Mouse (Mus musculus): Measurements from ENCODE around the gene Tmem59. TPM values are rescaled to one million over a fixed set of nuclear protein-coding genes. Genes with fewer than 3 reads are reported as not detected.

Tmem59 gene
- polyA plus RNA-seq, 1 experiment from 2014 or later: 391 TPM

DNA sequence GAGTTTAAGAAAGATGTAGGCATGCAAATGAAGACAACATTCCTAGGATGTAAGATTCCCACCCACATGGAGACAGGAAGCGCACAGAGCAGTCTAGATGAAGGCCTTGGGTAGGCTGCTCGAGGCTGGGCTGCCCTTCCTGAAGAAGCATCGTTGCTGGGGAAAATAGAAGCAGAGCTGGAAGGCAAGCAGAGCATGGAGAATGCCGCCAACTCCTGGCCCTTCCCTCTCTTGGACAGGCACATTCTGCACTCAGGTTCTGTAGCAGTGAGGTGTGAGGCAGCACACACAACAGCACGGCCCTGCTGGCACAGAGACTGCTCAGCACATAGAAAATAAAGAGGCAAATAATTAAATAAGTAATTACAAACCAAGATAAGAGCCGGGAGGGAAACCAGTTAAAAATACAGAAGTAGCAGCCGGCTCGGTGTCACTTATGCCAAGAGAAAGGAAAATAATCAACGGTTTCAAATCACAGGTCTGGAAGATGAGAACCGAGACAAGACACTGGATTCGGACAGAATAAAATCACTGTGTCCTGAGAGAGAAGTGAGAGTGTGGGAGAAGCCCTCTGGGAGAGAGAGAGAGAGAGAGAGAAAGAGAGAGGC lies 18.9 kb upstream of the Tmem59 start:
- no peak overlapping the region for H3K27ac ChIP-seq (replicated peaks)
- H3K4me3 ChIP-seq: no peak overlapping the region
- no peaks in the 10 kb centered on the region for H3K9me3 ChIP-seq
- H3K4me2 ChIP-seq (replicated peaks): no peak overlapping the region
- H3K4me1 ChIP-seq: peaks cover 2% of the 10 kb centered on the region
- H3K36me3 ChIP-seq: peaks cover 5% of the 10 kb centered on the region; the same call in 1 of the 2 replicates
- no peak overlapping the region for H3K9ac ChIP-seq (replicated peaks)
- no peaks in the 10 kb centered on the region for H3K27me3 ChIP-seq
- no peak for ATAC-seq (replicated peaks)
- WGBS: 88% methylated on average over 11 of the region's 11 CpGs

DNA sequence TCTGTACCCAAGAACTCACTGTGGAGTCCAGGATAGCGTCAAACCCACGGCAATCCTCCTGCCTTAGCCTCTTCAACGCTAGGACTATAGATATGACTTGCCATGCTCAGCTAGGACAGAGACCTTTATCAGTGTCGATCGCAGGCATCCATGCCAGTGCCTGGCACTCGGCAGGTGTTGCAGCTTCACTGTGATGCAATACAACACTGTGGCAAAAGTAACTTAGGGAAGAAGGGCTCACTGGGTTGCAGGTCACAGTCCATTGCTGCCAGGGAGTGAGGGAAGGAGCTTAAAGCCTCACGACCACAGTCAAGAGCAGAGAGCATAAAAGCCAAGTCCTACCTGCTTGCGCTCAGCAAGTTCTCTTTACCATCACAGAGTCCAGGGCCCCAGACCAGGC lies 18.0 kb upstream of the Tmem59 start:
- 92% methylated on average over 8 of the region's 8 CpGs for WGBS
- Histone ChIP-seq H3K9ac (replicated peaks) (no peak overlapping the region), H3K4me3 (no peak overlapping the region), H3K4me2 (replicated peaks) (no peak overlapping the region), H3K27ac (replicated peaks) (no peak overlapping the region), H3K36me3 (peaks cover 5% of the 10 kb centered on the region; the same call in 1 of the 2 replicates), H3K9me3 (no peaks in the 10 kb centered on the region), H3K27me3 (no peaks in the 10 kb centered on the region), H3K4me1 (peaks cover 4% of the 10 kb centered on the region)
- no peak for ATAC-seq (replicated peaks)

DNA sequence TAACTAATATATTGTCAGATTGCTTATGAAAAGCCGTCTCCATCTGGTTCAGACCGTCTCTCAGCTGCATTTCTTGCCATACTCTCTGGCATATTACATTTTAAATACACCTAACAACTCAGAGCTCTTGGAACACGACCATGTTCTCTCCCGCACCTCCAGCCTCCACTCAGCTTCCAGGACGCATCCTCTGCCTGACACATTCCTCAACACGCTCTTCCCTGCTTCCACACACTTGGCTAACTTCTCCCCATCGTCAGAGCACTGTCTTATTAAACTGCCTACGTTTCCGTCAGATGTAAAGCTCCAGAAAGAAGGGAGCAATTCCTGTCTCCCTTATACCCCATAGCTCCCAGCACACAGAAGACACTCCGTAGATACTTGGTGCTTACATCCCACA lies 14.9 kb upstream of the Tmem59 start:
- WGBS: 79% methylated on average over 10 of the region's 10 CpGs
- ATAC-seq (replicated peaks): peak; percentile 46; the same call in 1 of the 2 replicates

DNA sequence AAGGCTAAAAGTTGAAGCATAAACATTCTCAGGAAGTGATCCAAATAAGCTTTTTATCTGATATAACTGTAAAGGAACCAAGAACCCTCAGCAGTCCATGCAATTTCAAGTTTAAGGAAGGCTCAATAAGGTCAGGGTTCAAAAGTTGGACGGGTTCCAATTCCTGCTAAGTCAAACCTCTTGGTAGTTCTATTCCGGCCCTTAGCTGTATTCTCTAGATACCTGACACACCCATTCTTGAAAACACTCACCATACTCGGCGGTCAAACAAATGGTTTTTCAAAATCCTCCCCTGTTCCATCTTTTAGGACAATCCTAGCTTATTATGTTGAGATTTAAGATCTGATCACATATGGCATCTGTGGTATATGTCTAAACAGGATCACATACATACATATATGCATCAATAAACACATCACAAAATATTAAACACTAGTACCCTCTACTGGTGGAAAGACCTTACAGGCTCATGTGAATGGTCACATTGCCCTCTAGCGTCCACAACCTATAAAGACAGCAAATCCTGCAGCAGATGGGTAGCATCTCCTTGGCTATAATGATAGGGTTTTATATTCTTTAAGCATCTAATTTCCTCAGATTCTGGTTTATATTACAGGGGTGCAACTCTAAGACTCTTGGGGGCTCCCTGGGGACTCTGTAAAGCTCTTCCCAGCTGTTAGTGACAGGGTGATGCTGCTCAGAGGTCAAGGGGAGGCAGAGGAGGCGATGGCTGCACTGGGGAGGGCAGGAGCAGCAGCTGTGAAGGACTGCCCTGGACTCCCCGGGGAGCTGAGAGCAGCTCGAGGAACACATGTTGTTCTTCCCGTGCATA lies 14.2 kb upstream of the Tmem59 start:
- peak; percentile 82 for ATAC-seq (replicated peaks)
- H3K9ac ChIP-seq (replicated peaks): no peak overlapping the region
- H3K36me3 ChIP-seq: peaks cover 4% of the 10 kb centered on the region; the same call in 1 of the 2 replicates
- peaks cover 4% of the 10 kb centered on the region for H3K4me1 ChIP-seq
- no peak overlapping the region for H3K4me3 ChIP-seq
- H3K4me2 ChIP-seq (replicated peaks): no peak overlapping the region
- no peaks in the 10 kb centered on the region for H3K27me3 ChIP-seq
- no peaks in the 10 kb centered on the region for H3K9me3 ChIP-seq
- WGBS: 45% methylated on average over 9 of the region's 9 CpGs
- peak overlapping the region; percentile 43 for H3K27ac ChIP-seq (replicated peaks)

More for the DNA sequence above, 14.9 kb upstream of the Tmem59 start:
- Histone ChIP-seq H3K4me1 (peaks cover 4% of the 10 kb centered on the region), H3K9me3 (no peaks in the 10 kb centered on the region), H3K4me3 (no peak overlapping the region), H3K9ac (replicated peaks) (no peak overlapping the region), H3K27ac (replicated peaks) (peak overlapping the region; percentile 41), H3K27me3 (no peaks in the 10 kb centered on the region), H3K4me2 (replicated peaks) (no peak overlapping the region), H3K36me3 (peaks cover 8% of the 10 kb centered on the region)

DNA sequence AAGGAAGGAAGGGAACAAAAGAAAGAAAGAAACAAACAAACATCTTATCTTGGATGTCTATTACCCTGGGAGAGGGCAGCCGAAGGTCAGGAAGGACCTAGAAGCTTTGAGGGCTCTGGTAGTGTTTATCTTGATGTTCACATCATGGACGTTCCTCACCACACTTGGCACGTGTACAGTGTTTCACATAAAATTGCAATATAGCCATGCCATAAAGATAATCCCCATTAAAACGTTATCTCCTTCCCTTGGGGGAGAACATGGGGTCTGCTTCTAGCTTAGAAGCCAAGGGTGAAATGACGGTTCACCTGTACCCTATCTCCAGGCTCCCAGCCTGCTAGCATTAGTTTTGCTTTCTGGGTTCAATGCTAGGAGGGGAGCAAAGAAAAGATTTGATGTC lies 11.5 kb upstream of the Tmem59 start:
- H3K4me2 ChIP-seq (replicated peaks): no peak overlapping the region
- peaks cover 4% of the 10 kb centered on the region for H3K4me1 ChIP-seq
- H3K9ac ChIP-seq (replicated peaks): no peak overlapping the region
- no peaks in the 10 kb centered on the region for H3K27me3 ChIP-seq
- 89% methylated on average over 5 of the region's 5 CpGs for WGBS
- H3K4me3 ChIP-seq: no peak overlapping the region
- no peaks in the 10 kb centered on the region for H3K9me3 ChIP-seq
- H3K27ac ChIP-seq (replicated peaks): no peak overlapping the region
- no peak for ATAC-seq (replicated peaks)
- H3K36me3 ChIP-seq: peaks cover 4% of the 10 kb centered on the region

DNA sequence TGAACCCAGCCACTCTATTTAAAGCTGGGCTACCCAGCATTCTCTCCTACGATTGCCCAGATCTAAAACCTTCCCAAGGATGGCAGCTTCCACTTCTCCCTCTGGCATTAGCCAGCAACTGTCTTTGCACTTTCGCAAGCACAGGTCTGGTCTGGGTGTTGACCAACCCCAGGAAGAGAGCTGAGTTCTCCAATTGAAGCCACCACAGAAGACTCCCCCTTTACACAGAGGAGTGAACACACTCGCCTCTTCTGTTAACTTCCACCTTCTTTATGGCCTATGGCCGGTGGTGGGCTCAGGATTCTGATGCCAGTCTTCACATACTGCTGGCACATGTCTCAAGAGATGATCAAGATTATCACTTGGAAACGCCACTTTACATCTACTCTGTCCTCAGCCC lies 10.4 kb upstream of the Tmem59 start:
- H3K4me3 ChIP-seq: no peak overlapping the region
- H3K9me3 ChIP-seq: no peaks in the 10 kb centered on the region
- no peak for ATAC-seq (replicated peaks)
- H3K27me3 ChIP-seq: no peaks in the 10 kb centered on the region
- H3K36me3 ChIP-seq: peaks cover 9% of the 10 kb centered on the region
- H3K27ac ChIP-seq (replicated peaks): no peak overlapping the region
- H3K4me2 ChIP-seq (replicated peaks): no peak overlapping the region
- H3K9ac ChIP-seq (replicated peaks): no peak overlapping the region
- 89% methylated on average over 5 of the region's 5 CpGs for WGBS
- peaks cover 4% of the 10 kb centered on the region for H3K4me1 ChIP-seq

DNA sequence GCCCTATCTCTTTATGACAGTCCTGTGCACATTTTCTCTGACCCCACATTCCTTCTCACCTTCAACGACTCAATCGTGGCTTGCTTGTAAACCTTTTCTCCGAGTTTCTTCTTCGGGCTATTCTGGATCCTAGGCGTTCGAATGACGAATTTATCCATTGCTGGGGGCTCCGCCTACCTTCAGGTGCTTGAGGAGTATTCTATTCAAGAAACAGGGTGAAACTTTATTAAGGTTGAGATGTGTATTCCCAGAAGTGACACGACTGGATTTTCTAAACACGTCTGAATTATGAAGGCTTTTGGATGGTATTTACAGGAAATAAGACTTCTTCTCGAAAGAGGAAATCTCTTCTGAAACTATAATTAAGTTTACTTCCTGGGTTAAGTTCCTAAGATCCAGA lies 693 bp upstream of the Tmem59 start:
- Histone ChIP-seq H3K4me2 (replicated peaks) (peak overlapping the region; percentile 61), H3K36me3 (peaks cover 5% of the 10 kb centered on the region; the same call in 1 of the 2 replicates), H3K4me1 (peaks cover 41% of the 10 kb centered on the region), H3K27ac (replicated peaks) (peak overlapping the region; percentile 99), H3K27me3 (no peaks in the 10 kb centered on the region), H3K4me3 (peak overlapping the region; percentile 71), H3K9ac (replicated peaks) (peak overlapping the region; percentile 77), H3K9me3 (no peaks in the 10 kb centered on the region)
- WGBS: 50% methylated on average over 11 of the region's 11 CpGs
- no peak for ATAC-seq (replicated peaks)

DNA sequence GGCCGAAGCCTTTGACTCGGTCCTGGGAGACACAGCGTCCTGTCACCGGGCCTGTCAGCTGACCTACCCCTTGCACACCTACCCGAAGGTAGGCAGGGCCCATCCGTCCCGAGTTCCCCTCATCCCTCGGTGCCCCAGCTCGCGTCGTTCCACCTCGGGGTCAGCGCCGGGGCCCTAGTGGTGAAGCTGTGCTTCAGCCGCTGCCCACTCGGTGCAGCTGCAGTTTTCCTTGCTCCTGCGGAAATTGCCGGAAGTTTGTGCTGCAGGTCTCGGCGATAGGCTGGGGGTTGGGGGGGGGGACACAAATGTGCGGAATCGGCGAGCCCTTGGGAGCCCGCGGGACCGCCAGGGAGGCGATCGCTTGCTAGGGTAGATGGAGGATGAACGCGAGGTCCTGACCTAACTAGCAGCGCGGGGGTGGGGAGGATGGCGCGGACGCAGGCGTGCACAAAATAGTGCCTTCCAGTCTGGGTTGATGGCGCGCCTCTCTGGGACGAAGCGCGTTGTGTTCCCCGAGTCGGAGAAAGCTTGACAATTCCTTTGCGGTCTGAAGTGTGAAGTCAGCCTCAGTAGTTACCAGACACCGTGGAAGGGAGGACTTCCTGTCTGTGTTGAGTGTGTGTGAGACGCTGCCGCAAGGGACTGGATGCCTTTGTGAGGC lies 761 bp downstream of the Tmem59 start, which contains the start of gene Tceanc2:
TSS of gene Tceanc2 (minus strand) at position 287 of the 661 bp plus-strand sequence.
- Histone ChIP-seq H3K4me3 (peak within 1 kb of the TSS; percentile 71), H3K9ac (replicated peaks) (peak within 1 kb of the TSS; percentile 77), H3K4me2 (replicated peaks) (peak within 1 kb of the TSS; percentile 61), H3K36me3 (0 out of 2 replicates have a peak, but pooled peaks cover 2% of the 10 kb centered on the region), H3K4me1 (peaks cover 47% of the 10 kb centered on the region), H3K27me3 (no peaks in the 10 kb centered on the region), H3K27ac (replicated peaks) (peak within 1 kb of the TSS; percentile 99), H3K9me3 (no peaks in the 10 kb centered on the region)
- WGBS: under 1% methylated on average over 47 of the region's 47 CpGs
- ATAC-seq (replicated peaks): peak; percentile 74

DNA sequence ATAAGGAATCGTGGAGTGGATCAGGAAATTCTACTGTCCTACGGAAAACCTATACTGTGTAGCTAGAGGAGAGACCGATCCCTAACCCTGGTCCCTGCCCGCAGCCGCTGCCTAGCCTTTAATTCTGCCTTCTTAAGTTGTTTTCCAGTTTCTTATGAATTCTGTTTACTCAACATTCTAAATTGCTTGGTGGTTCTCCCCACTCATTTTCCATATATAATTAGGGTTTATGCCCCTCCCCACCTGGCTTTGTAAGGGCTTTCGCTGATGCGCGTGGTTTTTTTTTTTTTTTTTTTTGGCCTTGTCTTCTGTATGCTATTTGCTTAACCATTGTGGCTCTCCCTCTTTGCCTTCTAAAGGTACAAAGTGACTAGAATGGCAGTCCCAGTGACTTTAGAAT lies 1.4 kb downstream of the Tmem59 start:
- Histone ChIP-seq H3K9me3 (no peaks in the 10 kb centered on the region), H3K4me2 (replicated peaks) (peak overlapping the region; percentile 61), H3K36me3 (0 out of 2 replicates have a peak, but pooled peaks cover under 1% of the 10 kb centered on the region), H3K4me3 (peak overlapping the region; percentile 71), H3K27me3 (no peaks in the 10 kb centered on the region), H3K4me1 (peaks cover 47% of the 10 kb centered on the region), H3K9ac (replicated peaks) (peak overlapping the region; percentile 77), H3K27ac (replicated peaks) (peak overlapping the region; percentile 99)
- no peak for ATAC-seq (replicated peaks)
- 2% methylated on average over 8 of the region's 8 CpGs for WGBS

DNA sequence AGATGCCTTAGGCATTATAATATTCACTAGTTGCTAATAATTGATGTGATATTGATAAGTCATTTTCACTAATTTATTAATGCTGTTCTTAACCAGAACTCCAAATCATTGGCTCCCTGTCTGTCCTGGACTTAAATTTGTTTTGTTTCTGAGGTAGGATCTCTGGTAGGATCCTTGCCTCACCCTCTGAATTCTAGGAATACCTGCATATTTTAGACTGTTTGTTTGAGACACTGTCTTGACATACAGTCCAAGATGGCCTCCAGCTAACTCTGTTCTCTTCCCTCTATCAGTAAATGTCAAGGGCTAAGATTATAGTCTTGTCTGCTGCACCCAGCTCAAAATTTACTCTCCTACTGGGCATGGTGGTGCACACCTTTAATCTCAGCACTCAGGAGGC lies 2.5 kb downstream of the Tmem59 start:
- Histone ChIP-seq H3K9me3 (no peaks in the 10 kb centered on the region), H3K4me1 (peaks cover 47% of the 10 kb centered on the region), H3K9ac (replicated peaks) (no peak overlapping the region), H3K4me3 (no peak overlapping the region), H3K27me3 (no peaks in the 10 kb centered on the region), H3K4me2 (replicated peaks) (peak overlapping the region; percentile 61; the same call in 1 of the 2 replicates), H3K36me3 (no peaks in the 10 kb centered on the region), H3K27ac (replicated peaks) (no peak overlapping the region)
- no peak for ATAC-seq (replicated peaks)

DNA sequence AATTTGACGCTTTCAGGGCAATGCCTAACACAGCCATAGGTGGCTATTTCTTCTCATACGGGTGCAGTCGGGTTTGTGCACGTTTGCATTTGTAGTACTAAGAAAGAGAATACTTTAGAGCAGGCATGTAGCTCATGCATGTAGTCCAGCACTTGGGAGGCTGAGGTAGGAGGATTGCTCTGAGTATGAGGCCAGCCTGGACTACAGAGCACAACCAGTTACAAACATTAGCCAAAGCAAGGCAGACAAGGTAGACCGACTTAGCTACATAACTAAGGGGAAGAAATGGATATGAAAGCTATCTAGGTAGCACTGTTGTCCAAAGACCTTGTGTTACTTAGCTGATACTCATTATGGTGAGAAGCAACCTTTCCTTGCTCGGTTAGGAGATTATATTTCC lies 3.7 kb downstream of the Tmem59 start:
- H3K27me3 ChIP-seq: no peaks in the 10 kb centered on the region
- H3K36me3 ChIP-seq: peaks cover 9% of the 10 kb centered on the region
- 90% methylated on average over 6 of the region's 6 CpGs for WGBS
- no peak overlapping the region for H3K27ac ChIP-seq (replicated peaks)
- H3K4me3 ChIP-seq: no peak overlapping the region
- no peak overlapping the region for H3K4me2 ChIP-seq (replicated peaks)
- ATAC-seq (replicated peaks): no peak
- H3K9me3 ChIP-seq: no peaks in the 10 kb centered on the region
- peaks cover 40% of the 10 kb centered on the region for H3K4me1 ChIP-seq
- H3K9ac ChIP-seq (replicated peaks): no peak overlapping the region

DNA sequence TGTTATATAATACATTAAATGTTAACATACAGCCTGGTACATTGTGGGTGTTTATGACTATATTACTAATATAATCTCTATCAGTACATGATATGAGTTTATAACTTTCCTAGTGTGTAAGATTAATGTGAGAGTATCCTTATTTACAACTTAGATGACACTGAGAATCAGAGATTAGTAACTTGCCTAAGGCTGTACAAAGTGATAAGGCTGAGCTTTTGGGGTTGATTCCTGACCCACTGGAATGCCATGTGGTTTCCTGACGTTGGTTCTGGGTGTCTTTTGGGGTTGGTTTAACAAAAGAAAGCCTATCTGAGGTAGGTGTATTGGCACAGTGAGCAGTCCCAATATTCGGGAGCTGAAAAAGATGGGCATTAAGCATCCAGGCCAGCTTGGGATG lies 4.6 kb downstream of the Tmem59 start:
- no peaks in the 10 kb centered on the region for H3K27me3 ChIP-seq
- ATAC-seq (replicated peaks): no peak
- no peak overlapping the region for H3K27ac ChIP-seq (replicated peaks)
- H3K4me2 ChIP-seq (replicated peaks): no peak overlapping the region
- no peak overlapping the region for H3K9ac ChIP-seq (replicated peaks)
- H3K9me3 ChIP-seq: no peaks in the 10 kb centered on the region
- no peak overlapping the region for H3K4me3 ChIP-seq
- peaks cover 18% of the 10 kb centered on the region for H3K36me3 ChIP-seq
- peaks cover 31% of the 10 kb centered on the region for H3K4me1 ChIP-seq
- 75% methylated on average over 2 of the region's 2 CpGs for WGBS

All from forebrain, embryonic 15.5 days (tissue).